ENCODE assay signal across 9 mouse cellular contexts in genomic region chr9:21870879-21871524, GRCm38 (mm10). TPM values are rescaled to one million over a fixed set of nuclear protein-coding genes. Genes with fewer than 3 reads are reported as not detected.
DNase-seq lines count a peak whose midpoint lies in the region; ATAC-seq and TF ChIP-seq lines count a peak whose summit lies in the region.
"Had no signal": no experiment of that assay in that cellular context is flagged by ENCODE, and none has a peak within 500 bp of the region (broad histone marks: within the 10 kb centered on the region; RNA-seq: fewer than 3 reads in every experiment).

No protein-coding gene starts in this region.

- no peaks in the 10 kb centered on the region for H3K27me3 ChIP-seq in forebrain, postnatal 0 days (ENCODE audit: insufficient read depth, low read length)
- no peaks in the 10 kb centered on the region for H3K27me3 ChIP-seq in hindbrain, embryonic 16.5 days (replicated peaks; ENCODE audit: control insufficient read depth, insufficient read depth, low read length)
- 0 out of 2 replicates have a peak, but pooled peaks cover 3% of the 10 kb centered on the region for H3K27me3 ChIP-seq in limb, embryonic 13.5 days
- no peaks in the 10 kb centered on the region for H3K27me3 ChIP-seq in midbrain, embryonic 15.5 days (replicated peaks)

- peak; percentile 71 for ATAC-seq in forebrain, postnatal 0 days
- peak; percentile 79 for ATAC-seq in hindbrain, embryonic 16.5 days
- ATAC-seq in limb, embryonic 13.5 days (ENCODE audit: low FRiP score, low read depth), result peak; percentile 74
- ATAC-seq in midbrain, embryonic 15.5 days (replicated peaks), result peak; percentile 54

- no peaks in the 10 kb centered on the region for H3K9me3 ChIP-seq in forebrain, postnatal 0 days (ENCODE audit: low read length)
- H3K9me3 ChIP-seq in hindbrain, embryonic 16.5 days (ENCODE audit: control insufficient read depth, low read length), result no peaks in the 10 kb centered on the region
- no peaks in the 10 kb centered on the region for H3K9me3 ChIP-seq in limb, embryonic 13.5 days
- no peaks in the 10 kb centered on the region for H3K9me3 ChIP-seq in midbrain, embryonic 15.5 days

- no peak overlapping the region for H3K9ac ChIP-seq in forebrain, postnatal 0 days
- peak overlapping the region; percentile 27 for H3K9ac ChIP-seq in hindbrain, embryonic 16.5 days (ENCODE audit: low read depth, low read length)
- H3K9ac ChIP-seq in limb, embryonic 13.5 days, result no peak overlapping the region
- no peak overlapping the region for H3K9ac ChIP-seq in midbrain, embryonic 15.5 days

- H3K4me3 ChIP-seq in forebrain, postnatal 0 days (ENCODE audit: low read depth, low read length), result peak overlapping the region; percentile 19; the same call in 1 of the 2 replicates
- peak overlapping the region; percentile 21 for H3K4me3 ChIP-seq in hindbrain, embryonic 16.5 days (ENCODE audit: low read length)
- H3K4me3 ChIP-seq in limb, embryonic 13.5 days, result peak overlapping the region; percentile 14; the same call in 1 of the 2 replicates
- H3K4me3 ChIP-seq in midbrain, embryonic 15.5 days, result peak overlapping the region; percentile 23; the same call in 1 of the 2 replicates

- WGBS in forebrain, postnatal 0 days, result 9% methylated on average over 20 of the region's 20 CpGs
- WGBS in hindbrain, embryonic 16.5 days, result 11% methylated on average over 20 of the region's 20 CpGs
- WGBS in limb, embryonic 13.5 days, result 15% methylated on average over 20 of the region's 20 CpGs
- 12% methylated on average over 20 of the region's 20 CpGs for WGBS in midbrain, embryonic 15.5 days

- peak; percentile 43 for DNase-seq in urinary bladder, postnatal 14 days (ENCODE audit: low spot score)
- no peak for DNase-seq in urinary bladder, adult 2 months (ENCODE audit: low spot score)
- DNase-seq in cerebellum, adult 18-20 months, result peak; percentile 56 to 77
- peak; percentile 78 for DNase-seq in forebrain, postnatal 0 days
- DNase-seq in thymus, postnatal 14 days, result peak; percentile 54

- no peaks in the 10 kb centered on the region for H3K4me1 ChIP-seq in forebrain, postnatal 0 days (ENCODE audit: insufficient read depth)
- H3K4me1 ChIP-seq in hindbrain, embryonic 16.5 days (ENCODE audit: control insufficient read depth, insufficient read depth, low read depth, low read length), result no peaks in the 10 kb centered on the region
- H3K4me1 ChIP-seq in limb, embryonic 13.5 days, result 0 out of 2 replicates have a peak, but pooled peaks cover 4% of the 10 kb centered on the region
- H3K4me1 ChIP-seq in midbrain, embryonic 15.5 days, result no peaks in the 10 kb centered on the region

- peak overlapping the region; percentile 42 for H3K4me2 ChIP-seq in forebrain, postnatal 0 days (ENCODE audit: low read depth)
- peak overlapping the region; percentile 51 for H3K4me2 ChIP-seq in hindbrain, embryonic 16.5 days (ENCODE audit: low read length)
- H3K4me2 ChIP-seq in limb, embryonic 13.5 days (replicated peaks), result peak overlapping the region; percentile 51
- peak overlapping the region; percentile 38 for H3K4me2 ChIP-seq in midbrain, embryonic 15.5 days

- TF ChIP-seq CTCF in forebrain, postnatal 0 days (IDR thresholded peaks at IDR 0.05; ENCODE audit: low read depth), result peak; percentile 84

- H3K27ac ChIP-seq in forebrain, postnatal 0 days (ENCODE audit: low read depth, low read length), result no peak overlapping the region
- H3K27ac ChIP-seq in hindbrain, embryonic 16.5 days (ENCODE audit: low read depth, low read length), result no peak overlapping the region
- H3K27ac ChIP-seq in limb, embryonic 13.5 days, result no peak overlapping the region
- no peak overlapping the region for H3K27ac ChIP-seq in midbrain, embryonic 15.5 days

- no peaks in the 10 kb centered on the region for H3K36me3 ChIP-seq in forebrain, postnatal 0 days (ENCODE audit: insufficient read depth)
- H3K36me3 ChIP-seq in hindbrain, embryonic 16.5 days (ENCODE audit: control insufficient read depth, insufficient read depth, low read length), result no peaks in the 10 kb centered on the region
- H3K36me3 ChIP-seq in limb, embryonic 13.5 days, result no peaks in the 10 kb centered on the region
- no peaks in the 10 kb centered on the region for H3K36me3 ChIP-seq in midbrain, embryonic 15.5 days (replicated peaks)

RNA-seq across cellular contexts. Expression of gene Dock6, which starts 18.6 kb away (rescaled TPM):
- 89.2 and 102 TPM in 2 replicates for polyA plus RNA-seq in urinary bladder, adult 2 months (2012; rRNA removed)
- 6.0 and 15.2 TPM in 2 replicates for total RNA-seq in forebrain, postnatal 0 days (2014; rRNA removed)
- polyA plus RNA-seq in forebrain, postnatal 0 days (2015; fragmentation: Nextera tagmentation; extraction: Ambion mirVana), result 5.7 and 8.3 TPM in 2 replicates
- 16.0 and 17.3 TPM in 2 replicates for polyA plus RNA-seq in hindbrain, embryonic 16.5 days (2015; fragmentation: Nextera tagmentation; extraction: Ambion mirVana)
- 37.5 and 39.6 TPM in 2 replicates for polyA plus RNA-seq in limb, embryonic 13.5 days (2015; fragmentation: Nextera tagmentation; extraction: Ambion mirVana)
- polyA plus RNA-seq in midbrain, embryonic 15.5 days (2015; fragmentation: Nextera tagmentation; extraction: Ambion mirVana), result 19.2 and 20.4 TPM in 2 replicates

RNA-seq across cellular contexts. Expression of gene Angptl8, which starts 35.7 kb away (rescaled TPM):
- 1.2 and 2.0 TPM in 2 replicates for polyA plus RNA-seq in urinary bladder, adult 2 months (2012; rRNA removed)
- not detected in 2 replicates for total RNA-seq in forebrain, postnatal 0 days (2014; rRNA removed)
- polyA plus RNA-seq in forebrain, postnatal 0 days (2015; fragmentation: Nextera tagmentation; extraction: Ambion mirVana), result 0.18 TPM in 1 of 2 replicates, not detected in the other
- polyA plus RNA-seq in hindbrain, embryonic 16.5 days (2015; fragmentation: Nextera tagmentation; extraction: Ambion mirVana), result 0.25 and 0.66 TPM in 2 replicates
- polyA plus RNA-seq in limb, embryonic 13.5 days (2015; fragmentation: Nextera tagmentation; extraction: Ambion mirVana), result 0.67 and 0.91 TPM in 2 replicates
- polyA plus RNA-seq in midbrain, embryonic 15.5 days (2015; fragmentation: Nextera tagmentation; extraction: Ambion mirVana), result 0.61 and 0.74 TPM in 2 replicates
- total RNA-seq: gastrocnemius, postnatal 36 days had no signal

RNA-seq across cellular contexts. Expression of gene Rab3d, which starts 47.0 kb away (rescaled TPM):
- polyA plus RNA-seq in urinary bladder, adult 2 months (2012; rRNA removed), result 54.4 and 59.9 TPM in 2 replicates
- total RNA-seq in forebrain, postnatal 0 days (2014; rRNA removed), result 23.7 and 26.7 TPM in 2 replicates
- 23.0 and 28.7 TPM in 2 replicates for polyA plus RNA-seq in forebrain, postnatal 0 days (2015; fragmentation: Nextera tagmentation; extraction: Ambion mirVana)
- polyA plus RNA-seq in hindbrain, embryonic 16.5 days (2015; fragmentation: Nextera tagmentation; extraction: Ambion mirVana), result 23.6 and 24.3 TPM in 2 replicates
- polyA plus RNA-seq in limb, embryonic 13.5 days (2015; fragmentation: Nextera tagmentation; extraction: Ambion mirVana), result 14.0 and 15.5 TPM in 2 replicates
- 15.4 and 15.5 TPM in 2 replicates for polyA plus RNA-seq in midbrain, embryonic 15.5 days (2015; fragmentation: Nextera tagmentation; extraction: Ambion mirVana)

RNA-seq across cellular contexts. Expression of gene Ccdc159, which starts 56.3 kb away (rescaled TPM):
- polyA plus RNA-seq in urinary bladder, adult 2 months (2012; rRNA removed), result 8.8 and 9.4 TPM in 2 replicates
- 8.6 and 13.6 TPM in 2 replicates for total RNA-seq in forebrain, postnatal 0 days (2014; rRNA removed)
- polyA plus RNA-seq in forebrain, postnatal 0 days (2015; fragmentation: Nextera tagmentation; extraction: Ambion mirVana), result 3.5 and 4.1 TPM in 2 replicates
- polyA plus RNA-seq in hindbrain, embryonic 16.5 days (2015; fragmentation: Nextera tagmentation; extraction: Ambion mirVana), result 9.7 and 9.8 TPM in 2 replicates
- 5.1 and 6.2 TPM in 2 replicates for polyA plus RNA-seq in limb, embryonic 13.5 days (2015; fragmentation: Nextera tagmentation; extraction: Ambion mirVana)
- polyA plus RNA-seq in midbrain, embryonic 15.5 days (2015; fragmentation: Nextera tagmentation; extraction: Ambion mirVana), result 13.4 and 14.1 TPM in 2 replicates

RNA-seq across cellular contexts. Expression of gene Tmem205, which starts 56.4 kb away (rescaled TPM):
- polyA plus RNA-seq in urinary bladder, adult 2 months (2012; rRNA removed), result 93.0 and 101 TPM in 2 replicates
- total RNA-seq in forebrain, postnatal 0 days (2014; rRNA removed), result 42.0 and 47.1 TPM in 2 replicates
- 52.8 and 65.9 TPM in 2 replicates for polyA plus RNA-seq in forebrain, postnatal 0 days (2015; fragmentation: Nextera tagmentation; extraction: Ambion mirVana)
- polyA plus RNA-seq in hindbrain, embryonic 16.5 days (2015; fragmentation: Nextera tagmentation; extraction: Ambion mirVana), result 56.5 and 61.0 TPM in 2 replicates
- polyA plus RNA-seq in limb, embryonic 13.5 days (2015; fragmentation: Nextera tagmentation; extraction: Ambion mirVana), result 41.3 and 46.5 TPM in 2 replicates
- polyA plus RNA-seq in midbrain, embryonic 15.5 days (2015; fragmentation: Nextera tagmentation; extraction: Ambion mirVana), result 49.3 and 52.4 TPM in 2 replicates
